In genomic region chr1:131137717-131138118, GRCm38 (mm10) we compare ENCODE assay signal across 8 mouse cellular contexts. TPM values are rescaled to one million over a fixed set of nuclear protein-coding genes. Genes with fewer than 3 reads are reported as not detected.
DNase-seq lines count a peak whose midpoint lies in the region; ATAC-seq and TF ChIP-seq lines count a peak whose summit lies in the region.

No protein-coding gene starts in this region.

- no peak for TF ChIP-seq POLR2A in kidney, adult 2 months (IDR thresholded peaks at IDR 0.05; ENCODE audit: low read depth, low read length)

- no peak overlapping the region for H3K27ac ChIP-seq in kidney, adult 2 months (ENCODE audit: insufficient read depth, low read depth, low read length)
- peak overlapping the region; percentile 91 for H3K27ac ChIP-seq in embryonic facial prominence, embryonic 12.5 days
- H3K27ac ChIP-seq in intestine, embryonic 16.5 days (ENCODE audit: low read length): peak overlapping the region; percentile 92; the same call in 1 of the 2 replicates
- H3K27ac ChIP-seq in neural tube, embryonic 12.5 days: peak overlapping the region; percentile 82

- H3K9ac ChIP-seq in embryonic facial prominence, embryonic 12.5 days: peak overlapping the region; percentile 63
- peak overlapping the region; percentile 79 for H3K9ac ChIP-seq in intestine, embryonic 16.5 days (ENCODE audit: low read depth, low read length)
- peak overlapping the region; percentile 81 for H3K9ac ChIP-seq in neural tube, embryonic 12.5 days

- peak; percentile 86 for ATAC-seq in embryonic facial prominence, embryonic 12.5 days (ENCODE audit: insufficient number of reproducible peaks, insufficient read depth, low FRiP score, low TSS enrichment)
- ATAC-seq in intestine, embryonic 16.5 days: peak; percentile 81
- ATAC-seq in neural tube, embryonic 12.5 days (ENCODE audit: low FRiP score, low read depth): peak; percentile 91

- H3K27me3 ChIP-seq in kidney, adult 2 months (replicated peaks; ENCODE audit: control insufficient read depth, insufficient read depth, low read length): no peaks in the 10 kb centered on the region
- H3K27me3 ChIP-seq in E14TG2a.4 (ENCODE audit: insufficient read depth, low read length): no peaks in the 10 kb centered on the region
- no peaks in the 10 kb centered on the region for H3K27me3 ChIP-seq in embryonic facial prominence, embryonic 12.5 days
- H3K27me3 ChIP-seq in intestine, embryonic 16.5 days (replicated peaks; ENCODE audit: control insufficient read depth, insufficient read depth, low read length): no peaks in the 10 kb centered on the region
- H3K27me3 ChIP-seq in neural tube, embryonic 12.5 days (replicated peaks): no peaks in the 10 kb centered on the region

- 0 out of 2 replicates have a peak, but pooled peaks cover 2% of the 10 kb centered on the region for H3K9me3 ChIP-seq in E14TG2a.4 (ENCODE audit: low read length)
- H3K9me3 ChIP-seq in embryonic facial prominence, embryonic 12.5 days: no peaks in the 10 kb centered on the region
- no peaks in the 10 kb centered on the region for H3K9me3 ChIP-seq in intestine, embryonic 16.5 days (ENCODE audit: control insufficient read depth, low read length)
- H3K9me3 ChIP-seq in neural tube, embryonic 12.5 days: no peaks in the 10 kb centered on the region

- peak overlapping the region; percentile 85 for H3K4me2 ChIP-seq in embryonic facial prominence, embryonic 12.5 days (replicated peaks)
- peak overlapping the region; percentile 93 for H3K4me2 ChIP-seq in intestine, embryonic 16.5 days (ENCODE audit: low read depth, low read length)
- peak overlapping the region; percentile 78 for H3K4me2 ChIP-seq in neural tube, embryonic 12.5 days (replicated peaks)

- H3K36me3 ChIP-seq in kidney, adult 2 months (ENCODE audit: control insufficient read depth, insufficient read depth, low read length): no peaks in the 10 kb centered on the region
- H3K36me3 ChIP-seq in E14TG2a.4 (ENCODE audit: insufficient read depth, low read length): peaks cover 38% of the 10 kb centered on the region
- no peaks in the 10 kb centered on the region for H3K36me3 ChIP-seq in embryonic facial prominence, embryonic 12.5 days
- H3K36me3 ChIP-seq in intestine, embryonic 16.5 days (ENCODE audit: control insufficient read depth, insufficient read depth, low read length): no peaks in the 10 kb centered on the region
- no peaks in the 10 kb centered on the region; the same call in 1 of the 2 replicates for H3K36me3 ChIP-seq in neural tube, embryonic 12.5 days

- H3K4me3 ChIP-seq in kidney, adult 2 months (ENCODE audit: insufficient read depth, low read depth, low read length): peak overlapping the region; percentile 80
- H3K4me3 ChIP-seq in E14TG2a.4 (replicated peaks; ENCODE audit: low read length): peak overlapping the region; percentile 89
- H3K4me3 ChIP-seq in embryonic facial prominence, embryonic 12.5 days: peak overlapping the region; percentile 74
- peak overlapping the region; percentile 89 for H3K4me3 ChIP-seq in intestine, embryonic 16.5 days (ENCODE audit: low read length)
- peak overlapping the region; percentile 74 for H3K4me3 ChIP-seq in neural tube, embryonic 12.5 days

- no peak for TF ChIP-seq CTCF in kidney, adult 2 months (conservative IDR thresholded peaks at IDR 0.05; ENCODE audit: insufficient read depth, insufficient read length, low read depth, low read length)
- no peak for TF ChIP-seq CTCF in E14TG2a.4 (conservative IDR thresholded peaks at IDR 0.05; ENCODE audit: low read length)

- DNase-seq in kidney, adult 2 months: no peak
- no peak for DNase-seq in kidney, postnatal 4 days
- no peak for DNase-seq in frontal cortex, postnatal 14 days (ENCODE audit: low spot score in 2 of 2)
- DNase-seq in yolk sac, embryonic 10.5 days (ENCODE audit: low spot score): no peak

- 4% methylated on average over 30 of the region's 36 CpGs for WGBS in kidney, adult 2 months
- WGBS in embryonic facial prominence, embryonic 12.5 days: 1% methylated on average over 33 of the region's 36 CpGs
- 1% methylated on average over 28 of the region's 36 CpGs for WGBS in intestine, embryonic 16.5 days
- WGBS in neural tube, embryonic 12.5 days: under 1% methylated on average over 35 of the region's 36 CpGs

- H3K4me1 ChIP-seq in kidney, adult 2 months (ENCODE audit: control insufficient read depth, insufficient read depth, low read length): no peaks in the 10 kb centered on the region; the same call in 1 of the 2 replicates
- H3K4me1 ChIP-seq in E14TG2a.4 (replicated peaks; ENCODE audit: low read depth, low read length): peaks cover 71% of the 10 kb centered on the region
- H3K4me1 ChIP-seq in embryonic facial prominence, embryonic 12.5 days: peaks cover 10% of the 10 kb centered on the region
- peaks cover 5% of the 10 kb centered on the region for H3K4me1 ChIP-seq in intestine, embryonic 16.5 days (ENCODE audit: control insufficient read depth, insufficient read depth, low read length)
- peaks cover 5% of the 10 kb centered on the region for H3K4me1 ChIP-seq in neural tube, embryonic 12.5 days

RNA-seq across cellular contexts. Expression of gene Dyrk3, which starts 0.4 kb away (rescaled TPM):
- polyA plus RNA-seq in kidney, adult 2 months (2012; rRNA removed): 0.94 and 1.4 TPM in 2 replicates
- polyA plus RNA-seq in embryonic facial prominence, embryonic 12.5 days (2016; fragmentation: Nextera tagmentation; extraction: Ambion mirVana): 6.5 and 8.7 TPM in 2 replicates
- 2.3 and 2.4 TPM in 2 replicates for polyA plus RNA-seq in intestine, embryonic 16.5 days (2015; fragmentation: Nextera tagmentation; extraction: Ambion mirVana)
- polyA plus RNA-seq in neural tube, embryonic 12.5 days (2016; fragmentation: Nextera tagmentation; extraction: Ambion mirVana): 12.4 and 14.8 TPM in 2 replicates

RNA-seq across cellular contexts. Expression of gene Eif2d, which starts 15.3 kb away (rescaled TPM):
- polyA plus RNA-seq in kidney, adult 2 months (2012; rRNA removed): 32.1 and 35.5 TPM in 2 replicates
- 66.6 and 67.7 TPM in 2 replicates for polyA plus RNA-seq in embryonic facial prominence, embryonic 12.5 days (2016; fragmentation: Nextera tagmentation; extraction: Ambion mirVana)
- polyA plus RNA-seq in intestine, embryonic 16.5 days (2015; fragmentation: Nextera tagmentation; extraction: Ambion mirVana): 53.8 and 58.0 TPM in 2 replicates
- 50.7 and 54.1 TPM in 2 replicates for polyA plus RNA-seq in neural tube, embryonic 12.5 days (2016; fragmentation: Nextera tagmentation; extraction: Ambion mirVana)

RNA-seq across cellular contexts. Expression of gene Mapkapk2, which starts 40.1 kb away (rescaled TPM):
- polyA plus RNA-seq in kidney, adult 2 months (2012; rRNA removed): 95.3 and 99.5 TPM in 2 replicates
- polyA plus RNA-seq in embryonic facial prominence, embryonic 12.5 days (2016; fragmentation: Nextera tagmentation; extraction: Ambion mirVana): 62.3 and 63.1 TPM in 2 replicates
- 13.1 and 23.5 TPM in 2 replicates for polyA plus RNA-seq in intestine, embryonic 16.5 days (2015; fragmentation: Nextera tagmentation; extraction: Ambion mirVana)
- polyA plus RNA-seq in neural tube, embryonic 12.5 days (2016; fragmentation: Nextera tagmentation; extraction: Ambion mirVana): 44.2 and 46.8 TPM in 2 replicates
